Mouse (Mus musculus) lung, postnatal 10 days (tissue): Measurements from ENCODE around the gene Ampd1.

Experiments used
- DNase-seq: peaks from one replicate; pipeline ENCODE4 v3.0.0; 2021

Gene Ampd1

GRCm38 (mm10) chr3:103102454-103103390 lies 28.9 kb downstream of the Ampd1 start, which contains the start of gene Dennd2c:
TSS of gene Dennd2c (plus strand) at chr3:103102604.
- DNase-seq, result peak; percentile 98

GRCm38 (mm10) chr3:103107565-103108240 lies 33.9 kb downstream of the Ampd1 start:
- no peak for DNase-seq

GRCm38 (mm10) chr3:103112216-103112615 lies 38.4 kb downstream of the Ampd1 start:
- no peak for DNase-seq

GRCm38 (mm10) chr3:103123636-103124035 lies 49.8 kb downstream of the Ampd1 start:
- DNase-seq, result no peak

- no peak for DNase-seq
Observed at GRCm38 (mm10) chr3:103126138-103126537, 52.3 kb downstream of the Ampd1 start.

GRCm38 (mm10) chr3:103127177-103127576 lies 53.4 kb downstream of the Ampd1 start:
- no peak for DNase-seq

GRCm38 (mm10) chr3:103127721-103128120 lies 53.9 kb downstream of the Ampd1 start:
- no peak for DNase-seq

GRCm38 (mm10) chr3:103128251-103128650 lies 54.4 kb downstream of the Ampd1 start:
- DNase-seq, result no peak

GRCm38 (mm10) chr3:103129367-103130159 lies 55.7 kb downstream of the Ampd1 start:
- DNase-seq, result no peak

- peak; percentile 46 for DNase-seq
Observed at GRCm38 (mm10) chr3:103130236-103130751, 56.5 kb downstream of the Ampd1 start.

- no peak for DNase-seq
Observed at GRCm38 (mm10) chr3:103133098-103133497, 59.3 kb downstream of the Ampd1 start.

- DNase-seq, result no peak
Observed at GRCm38 (mm10) chr3:103136414-103137077, 62.7 kb downstream of the Ampd1 start.

- DNase-seq, result peak; percentile 70
Observed at GRCm38 (mm10) chr3:103139047-103139446, 65.2 kb downstream of the Ampd1 start.

- peak; percentile 57 for DNase-seq
Observed at GRCm38 (mm10) chr3:103140095-103140838, 66.5 kb downstream of the Ampd1 start.

GRCm38 (mm10) chr3:103141287-103141686 lies 67.5 kb downstream of the Ampd1 start:
- peak; percentile 24 for DNase-seq

GRCm38 (mm10) chr3:103142366-103142765 lies 68.6 kb downstream of the Ampd1 start:
- DNase-seq, result no peak

- DNase-seq, result no peak
Observed at GRCm38 (mm10) chr3:103145336-103145735, 71.5 kb downstream of the Ampd1 start.

- no peak for DNase-seq
Observed at GRCm38 (mm10) chr3:103145791-103146190, 72.0 kb downstream of the Ampd1 start.

- no peak for DNase-seq
Observed at GRCm38 (mm10) chr3:103146330-103147166, 72.7 kb downstream of the Ampd1 start.

GRCm38 (mm10) chr3:103147775-103148174 lies 74.0 kb downstream of the Ampd1 start:
- DNase-seq, result no peak
